Mouse (Mus musculus): ENCODE measurements around the gene Lrfn4.
A peak's percentile ranks its signal among the peaks of the same experiment; 100 is the strongest.

The Lrfn4 gene

DNA sequence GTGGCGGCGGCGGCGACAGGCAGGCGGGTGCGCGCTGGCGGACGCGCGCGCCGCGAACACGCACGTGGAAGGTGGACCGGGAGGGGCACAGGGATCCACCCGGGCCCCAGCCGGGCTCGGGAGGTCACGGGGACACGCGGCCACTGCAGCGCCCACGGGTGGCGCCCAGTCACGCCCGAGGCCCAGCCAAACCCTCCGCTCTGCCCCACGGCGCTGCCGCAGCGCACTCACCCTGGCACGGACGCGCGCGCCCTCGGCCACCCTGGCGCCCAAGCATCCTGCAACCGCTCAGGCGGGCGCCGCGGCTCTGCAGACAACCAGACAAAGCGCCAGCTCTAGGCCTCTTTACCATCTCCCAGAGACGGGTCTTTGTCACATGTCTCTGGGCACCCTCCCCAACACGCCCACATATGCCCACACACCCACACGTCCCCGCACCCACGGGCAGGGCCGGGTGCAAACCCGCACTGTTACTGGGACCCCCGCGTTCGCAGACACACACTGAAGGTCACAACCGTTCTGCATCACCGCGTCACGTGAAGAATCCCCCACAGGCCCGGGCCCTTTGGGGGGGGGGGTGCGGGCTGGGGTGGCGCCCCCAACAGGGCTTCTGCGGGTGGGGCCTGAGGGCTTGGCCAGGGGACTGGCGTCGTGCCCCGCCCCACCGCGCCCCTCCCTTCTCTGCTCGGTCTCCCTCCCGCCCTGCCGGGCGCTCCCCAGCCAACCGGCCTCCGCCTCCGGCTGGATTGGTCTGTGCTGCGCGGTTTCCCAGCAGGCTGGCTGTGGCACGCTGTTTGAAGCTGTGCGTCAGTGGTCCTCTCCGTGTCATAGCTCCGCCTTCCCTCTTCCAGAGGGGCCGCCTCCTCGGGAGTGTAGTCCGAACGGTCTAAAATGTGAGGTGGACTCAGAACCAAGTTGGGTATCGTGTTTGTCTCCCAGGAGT is at the start of gene Lrfn4:
Lrfn4 (minus strand) TSS at position 517 of the 943 bp plus-strand sequence.
- peak; percentile 74 to 92 for DNase-seq

DNA sequence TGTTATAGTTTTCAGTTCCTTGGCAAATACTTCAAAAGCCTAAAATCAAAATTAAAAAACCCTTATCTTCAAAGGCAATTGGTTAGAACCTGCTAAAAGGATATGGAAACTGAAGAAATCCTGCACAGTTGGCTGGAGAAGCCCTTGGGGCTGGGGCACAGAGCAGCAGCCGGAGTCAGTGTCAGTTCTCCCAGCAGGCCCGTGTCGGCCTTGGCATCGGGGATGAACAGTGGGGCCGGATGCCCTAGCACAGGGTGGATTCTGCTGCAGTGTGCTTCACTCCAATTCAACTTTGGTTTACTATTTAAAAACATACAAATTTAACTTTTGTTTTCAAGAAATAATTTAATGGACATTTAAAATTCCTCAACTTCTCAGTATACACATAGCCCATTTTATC is 42.7 kb upstream of the Lrfn4 start:
- DNase-seq = no peak

DNA sequence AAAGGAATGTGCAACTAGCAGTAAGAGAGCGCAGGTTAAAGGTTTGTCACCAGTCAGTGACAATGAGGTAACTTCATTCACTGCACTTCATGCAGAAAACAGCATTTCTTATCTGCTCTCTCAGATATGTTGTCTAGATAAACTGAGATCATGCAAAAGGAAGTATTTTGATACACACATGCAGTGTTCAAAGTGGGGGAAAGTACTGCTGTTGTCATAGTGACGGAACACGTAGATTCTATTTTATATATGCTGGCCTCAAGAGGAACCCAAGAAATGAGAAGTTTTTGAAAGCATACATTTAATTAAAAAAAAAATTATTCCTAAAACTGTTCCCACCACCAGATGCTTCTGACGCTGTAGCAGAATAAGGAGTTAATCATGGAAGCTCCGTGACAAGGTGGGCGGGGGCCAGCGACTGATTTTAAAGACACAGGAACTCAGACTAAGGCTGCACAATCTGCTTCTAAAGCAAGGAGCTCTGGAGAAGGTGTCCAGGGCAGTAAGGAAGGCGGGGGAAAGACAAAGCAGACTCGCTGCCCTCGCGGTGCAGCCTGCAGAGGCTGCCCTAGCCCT is 31.5 kb upstream of the Lrfn4 start:
- DNase-seq = no peak

DNA sequence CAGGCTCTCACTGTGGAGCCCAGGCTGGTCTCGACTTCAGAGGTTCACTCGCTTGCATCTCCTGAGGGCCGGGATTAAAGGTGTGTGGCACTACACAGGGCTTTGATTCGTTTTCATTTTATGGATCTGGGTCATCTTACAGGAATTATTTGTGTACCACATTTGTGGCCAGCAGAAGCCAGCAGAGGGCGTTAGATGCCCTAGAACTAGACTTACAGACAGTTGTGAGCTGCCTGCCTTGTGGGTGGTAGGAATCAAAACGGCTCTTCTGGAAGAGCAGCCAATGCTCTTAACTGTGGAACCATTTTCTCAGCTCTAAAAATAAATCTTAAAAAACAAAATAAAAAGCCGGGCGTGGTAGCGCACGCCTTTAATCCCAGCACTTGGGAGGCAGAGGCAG is 28.8 kb upstream of the Lrfn4 start:
- DNase-seq = peak in 1 of 2 experiments; percentile 39

DNA sequence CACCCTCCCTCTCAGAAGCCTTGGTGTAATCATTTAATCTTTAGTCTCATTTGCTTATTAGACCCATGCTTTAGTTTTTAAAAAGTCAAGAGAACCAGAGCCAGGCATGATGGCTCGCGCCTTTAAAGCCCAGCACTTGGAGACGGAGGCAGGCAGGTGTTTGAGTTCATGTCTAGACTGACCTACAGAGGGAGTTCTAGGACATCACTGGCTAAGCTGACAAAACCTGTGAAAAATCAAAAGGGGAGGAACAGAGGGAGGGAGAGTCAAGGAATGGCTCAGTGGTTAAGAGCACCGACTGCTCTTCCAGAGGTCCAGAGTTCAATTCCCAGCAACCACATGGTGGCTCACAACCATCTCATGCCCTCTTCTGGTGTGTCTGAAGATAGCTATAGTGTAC is 20.5 kb upstream of the Lrfn4 start:
- no peak for DNase-seq

DNA sequence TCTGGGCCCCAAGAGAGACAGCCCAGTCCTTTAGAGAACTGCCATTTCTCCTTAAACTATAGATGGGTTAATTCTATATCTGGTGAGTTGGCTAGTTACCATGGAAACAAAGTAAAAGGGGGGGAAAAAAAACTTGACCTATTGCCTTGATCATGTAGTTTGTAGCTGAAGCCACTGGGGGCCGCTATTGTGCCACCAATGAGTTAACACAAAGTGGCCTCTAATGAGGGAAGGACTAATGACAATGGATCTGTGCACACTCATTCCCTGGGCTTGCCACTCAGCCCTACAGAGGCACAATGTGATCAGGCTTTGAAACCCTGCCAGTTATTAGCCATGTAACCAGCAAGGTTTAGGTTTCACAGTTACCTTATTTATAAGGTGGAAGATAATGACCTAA is 13.4 kb upstream of the Lrfn4 start:
- DNase-seq = peak; percentile 70 to 79

DNA sequence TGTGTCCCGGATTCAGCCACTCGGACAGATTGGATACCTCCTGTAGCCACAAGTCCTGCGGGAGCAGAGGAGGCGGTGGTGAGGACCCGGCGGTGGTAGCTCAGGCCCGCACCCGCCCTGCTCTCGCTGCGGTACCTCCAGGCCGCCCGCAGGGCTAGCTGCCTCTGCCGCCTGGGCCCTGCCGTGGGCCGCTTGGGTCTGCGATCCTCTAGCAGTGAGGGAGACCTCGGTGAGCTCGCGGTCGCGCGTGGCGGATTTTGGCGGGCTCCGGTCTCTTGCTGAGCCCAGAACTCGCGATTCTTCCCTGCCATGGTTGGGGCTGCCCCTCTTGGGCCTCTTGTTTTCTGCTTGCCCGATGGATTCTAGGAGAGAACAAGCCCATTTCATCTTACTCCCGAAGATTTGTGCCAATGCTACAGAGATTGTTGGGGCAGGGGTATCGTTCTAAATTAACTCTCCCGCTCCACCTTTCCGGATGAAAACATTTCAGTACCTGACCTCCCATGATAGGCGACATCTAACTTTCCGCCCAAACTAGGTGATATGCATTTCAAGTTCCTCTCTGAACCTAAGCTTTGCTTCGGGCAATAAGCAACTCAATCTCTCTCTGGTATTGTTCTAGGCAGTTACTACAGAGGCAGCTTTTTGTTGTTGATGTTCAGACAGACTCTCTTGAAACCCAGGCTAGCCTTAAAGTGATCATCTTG is 10.5 kb upstream of the Lrfn4 start:
- DNase-seq = no peak

DNA sequence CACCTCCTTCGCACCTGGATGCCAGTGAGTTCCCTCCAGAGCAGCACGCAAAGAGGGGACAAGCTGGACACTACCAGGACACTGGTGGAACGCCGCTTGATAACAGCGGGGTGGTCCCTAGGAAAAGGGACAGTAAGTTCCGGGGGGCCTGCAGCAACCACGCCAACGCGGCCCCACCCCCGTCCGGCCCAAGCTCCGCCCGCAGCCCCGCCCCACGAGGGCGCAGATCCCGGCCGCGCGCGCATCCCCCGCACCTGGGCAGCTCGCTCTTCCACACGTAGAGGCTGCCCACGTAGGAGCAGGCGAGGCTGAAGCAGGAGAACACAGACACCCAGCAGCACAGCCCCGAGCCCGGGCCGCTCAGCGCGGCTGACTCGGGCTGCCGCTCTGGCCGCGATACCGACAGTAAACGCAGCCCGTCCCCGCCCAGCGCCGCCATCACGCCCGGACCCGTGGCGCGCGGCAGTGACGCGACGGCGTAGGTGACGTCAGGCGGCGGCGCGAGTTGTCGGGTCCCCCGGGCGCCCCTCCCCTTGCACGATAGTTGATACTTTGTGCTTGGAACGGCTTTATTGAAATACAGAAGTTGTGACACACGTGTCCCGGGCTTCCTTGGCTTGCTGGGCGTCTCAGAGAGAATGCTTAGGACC is 9.8 kb upstream of the Lrfn4 start, which contains the start of gene Rce1:
Rce1 (minus strand) TSS at position 463 of the 650 bp plus-strand sequence.
- DNase-seq = peak; percentile 93 to 94

DNA sequence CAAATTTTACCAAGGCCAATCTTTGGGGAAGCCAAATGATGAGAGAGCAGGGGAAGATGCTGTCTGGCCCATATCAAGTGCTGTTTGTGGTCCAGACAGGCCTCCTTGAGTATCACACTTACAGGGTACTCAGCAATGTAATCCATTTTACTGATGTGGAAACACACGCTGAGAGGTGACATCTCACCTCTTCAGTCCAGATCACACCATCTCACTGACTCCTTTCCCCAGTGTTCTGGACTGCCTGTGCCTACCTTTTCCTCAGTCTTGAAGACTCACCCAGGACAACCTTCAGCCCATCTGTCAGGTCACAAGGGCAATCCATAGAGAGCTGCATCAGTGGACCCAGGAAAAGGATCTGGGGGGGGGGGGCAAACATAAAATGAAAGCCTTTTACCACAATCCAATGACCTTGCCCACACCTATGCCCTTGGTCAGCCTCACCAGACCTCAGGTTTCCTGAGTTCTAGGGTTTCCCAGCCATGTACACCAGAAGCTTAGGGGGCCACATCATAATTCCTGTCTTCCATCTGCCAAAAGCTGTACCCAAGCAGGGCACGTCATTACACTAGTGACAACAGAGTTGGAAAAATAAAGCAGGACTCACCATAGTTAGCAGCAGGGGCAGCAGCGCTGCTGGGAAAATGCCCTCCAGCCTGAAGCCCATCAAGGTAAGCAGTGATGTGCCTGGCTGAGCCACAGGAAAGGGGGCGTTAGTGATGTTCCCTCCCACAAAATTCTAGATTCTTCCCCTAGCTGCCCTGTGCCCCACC is 9.1 kb upstream of the Lrfn4 start:
- DNase-seq = no peak

DNA sequence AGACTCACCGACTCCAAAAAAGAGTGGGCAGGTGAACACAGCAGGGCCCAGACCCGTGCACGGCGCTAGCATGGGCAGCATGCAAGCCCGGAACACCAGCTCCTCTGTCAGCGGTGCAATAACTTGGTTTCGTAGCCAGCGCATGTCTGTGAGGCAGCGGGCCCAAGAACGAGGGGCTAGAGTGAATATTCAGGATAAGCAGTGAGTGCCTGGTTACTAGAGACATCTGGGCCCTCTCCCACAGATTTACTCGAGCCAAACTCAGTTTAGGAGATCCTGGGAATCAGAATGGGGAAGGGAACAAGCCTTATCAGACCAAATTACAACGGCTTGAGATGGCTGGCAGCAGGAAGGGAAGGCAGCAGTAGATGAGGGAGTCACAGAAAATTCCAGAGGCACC is 8.5 kb upstream of the Lrfn4 start:
- DNase-seq = no peak

DNA sequence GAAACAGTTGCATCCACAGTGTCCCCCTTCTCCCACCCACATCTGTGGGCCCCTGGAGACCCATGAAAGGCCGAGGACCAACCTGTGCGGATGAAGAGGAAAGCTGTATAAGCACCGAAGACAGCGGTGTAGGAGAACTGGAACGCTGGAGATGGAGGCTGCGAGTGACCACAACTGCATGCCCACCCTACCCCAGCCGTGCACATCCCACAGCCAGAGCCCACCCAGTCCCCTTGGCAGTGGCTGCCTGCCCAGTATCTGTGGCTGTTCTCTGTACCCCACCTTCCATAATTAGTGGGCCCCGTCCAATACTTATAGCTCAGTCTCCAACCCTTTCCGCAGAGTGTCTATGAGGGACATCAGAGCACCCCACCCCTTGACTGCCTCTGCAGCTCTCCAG is 8.0 kb upstream of the Lrfn4 start:
- DNase-seq = no peak

DNA sequence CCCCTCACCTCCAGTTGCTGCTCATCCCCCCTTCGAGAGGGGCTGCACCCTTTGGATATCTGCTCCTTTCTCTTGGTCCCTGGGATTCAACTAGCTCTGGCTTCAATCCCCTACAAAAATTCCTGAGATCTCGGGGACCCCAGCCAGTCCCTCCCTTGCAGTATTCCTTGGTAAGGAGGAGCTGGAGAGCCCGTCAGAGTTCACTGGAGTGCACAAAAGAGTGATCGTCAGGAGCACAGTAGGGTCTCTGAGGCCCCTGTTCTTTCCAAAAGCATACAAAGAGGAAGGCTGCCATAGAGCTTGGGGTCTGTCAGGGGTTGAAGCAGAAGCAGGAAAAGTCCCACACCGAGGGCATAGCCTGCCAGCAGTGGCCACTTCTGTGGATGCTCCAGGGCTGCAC is 7.3 kb upstream of the Lrfn4 start:
- DNase-seq = no peak

DNA sequence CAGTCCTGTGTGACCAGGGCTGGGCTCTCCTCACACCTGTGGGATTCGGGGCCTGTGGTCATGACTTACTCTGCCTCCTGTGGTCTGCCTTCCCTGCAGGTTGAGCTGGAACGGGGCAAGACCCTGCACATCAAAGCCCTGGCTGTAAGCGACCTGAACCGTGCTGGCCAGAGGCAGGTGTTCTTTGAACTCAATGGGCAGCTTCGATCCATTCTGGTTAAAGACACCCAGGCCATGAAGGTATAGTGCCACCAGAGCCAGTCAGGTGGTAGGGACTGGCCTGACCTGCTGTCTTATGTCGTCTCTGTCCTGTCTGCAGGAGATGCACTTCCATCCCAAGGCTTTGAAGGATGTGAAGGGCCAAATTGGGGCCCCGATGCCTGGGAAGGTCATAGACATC is 5.3 kb upstream of the Lrfn4 start:
- DNase-seq = no peak

DNA sequence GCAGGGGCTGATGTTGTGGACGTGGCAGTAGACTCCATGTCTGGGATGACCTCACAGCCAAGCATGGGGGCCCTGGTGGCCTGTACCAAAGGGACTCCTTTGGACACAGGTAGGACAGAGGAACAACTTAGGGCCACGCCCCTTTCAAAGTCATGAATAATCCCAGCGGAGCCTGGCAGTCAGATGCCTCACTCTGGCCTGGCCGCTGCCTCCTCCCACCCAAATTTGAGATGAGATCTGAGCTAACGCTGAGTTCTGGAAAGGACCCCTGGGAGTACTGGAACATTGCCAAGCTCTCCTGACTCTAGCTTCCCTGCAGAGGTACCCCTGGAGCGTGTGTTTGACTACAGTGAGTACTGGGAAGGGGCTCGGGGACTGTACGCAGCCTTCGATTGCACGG is 4.0 kb upstream of the Lrfn4 start:
- DNase-seq = no peak

DNA sequence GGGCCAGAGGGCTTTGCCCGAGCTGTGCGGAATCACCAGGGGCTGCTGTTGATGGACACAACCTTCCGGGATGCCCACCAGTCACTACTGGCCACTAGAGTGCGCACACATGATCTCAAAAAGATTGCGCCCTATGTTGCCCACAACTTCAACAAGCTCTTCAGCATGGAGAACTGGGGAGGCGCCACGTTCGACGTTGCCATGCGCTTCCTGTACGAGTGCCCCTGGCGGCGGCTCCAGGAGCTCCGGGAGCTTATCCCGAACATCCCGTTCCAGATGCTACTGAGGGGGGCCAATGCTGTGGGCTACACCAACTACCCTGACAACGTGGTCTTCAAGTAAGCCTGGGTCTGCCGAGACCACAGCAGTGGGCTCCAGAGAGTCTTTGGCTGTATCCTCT is 2.7 kb upstream of the Lrfn4 start:
- DNase-seq = no peak

DNA sequence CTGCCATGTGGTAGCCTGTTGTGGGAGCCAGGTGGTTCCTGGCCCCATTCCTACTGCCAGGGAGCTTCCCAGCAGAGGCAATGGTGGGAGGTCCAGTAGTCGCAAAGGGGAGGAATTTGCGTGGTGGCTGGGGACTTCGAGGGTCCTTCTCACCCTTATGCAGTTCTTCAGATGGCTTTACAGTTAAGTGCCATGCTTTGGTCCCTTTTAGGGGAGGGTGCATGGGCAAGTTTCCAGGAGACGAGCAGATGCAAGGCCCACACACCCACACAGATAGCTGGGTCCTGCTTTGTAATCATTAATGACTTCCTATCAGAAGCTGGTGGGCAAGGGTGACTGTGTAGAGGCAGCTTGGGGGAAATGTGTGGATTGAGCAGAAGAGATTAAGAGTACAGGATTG is 1.1 kb upstream of the Lrfn4 start:
- no peak for DNase-seq

DNA sequence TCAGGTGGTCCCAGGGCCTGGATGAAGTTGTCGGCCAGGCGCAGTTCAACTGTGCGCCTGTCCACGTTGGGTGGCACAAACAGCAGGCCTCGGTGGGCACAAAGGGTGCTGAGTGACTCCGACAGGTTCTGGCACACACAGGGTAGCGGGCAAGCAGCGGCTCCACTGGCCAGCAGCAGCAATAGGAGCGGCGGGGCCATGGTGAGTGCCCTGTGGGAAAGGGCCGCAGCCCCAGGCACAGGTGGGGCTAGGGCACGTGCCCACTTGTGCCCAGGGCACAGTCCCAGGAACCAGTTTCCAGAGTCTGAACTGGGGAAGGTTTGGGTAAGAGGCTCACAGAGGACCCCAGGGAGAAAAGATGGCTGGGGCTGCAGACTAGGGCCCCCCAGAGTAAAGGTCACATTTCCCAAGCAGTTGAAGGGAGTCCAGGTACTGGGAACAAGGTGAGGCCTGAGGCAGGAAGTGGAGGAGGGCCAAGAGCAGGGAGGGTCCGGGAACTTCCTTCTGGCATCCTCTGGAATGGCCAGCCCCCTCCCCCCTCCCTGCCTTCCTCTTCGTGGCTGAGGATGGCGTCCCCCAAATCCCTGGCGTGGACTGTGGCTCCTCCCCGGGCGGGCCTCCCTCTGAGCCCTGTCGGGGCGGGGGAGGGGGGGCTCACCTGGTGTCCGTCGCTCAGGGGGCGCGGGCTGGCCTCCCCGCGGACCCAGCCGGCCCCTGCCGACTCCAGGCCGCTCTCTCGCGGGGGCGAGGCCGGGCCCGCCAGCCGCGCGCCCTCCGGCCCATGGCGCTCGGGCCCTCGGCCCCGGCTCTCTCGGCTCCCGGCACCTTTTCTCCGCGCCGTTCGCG is 939 bp downstream of the Lrfn4 start:
- DNase-seq = peak in 1 of 2 experiments; percentile 57

DNA sequence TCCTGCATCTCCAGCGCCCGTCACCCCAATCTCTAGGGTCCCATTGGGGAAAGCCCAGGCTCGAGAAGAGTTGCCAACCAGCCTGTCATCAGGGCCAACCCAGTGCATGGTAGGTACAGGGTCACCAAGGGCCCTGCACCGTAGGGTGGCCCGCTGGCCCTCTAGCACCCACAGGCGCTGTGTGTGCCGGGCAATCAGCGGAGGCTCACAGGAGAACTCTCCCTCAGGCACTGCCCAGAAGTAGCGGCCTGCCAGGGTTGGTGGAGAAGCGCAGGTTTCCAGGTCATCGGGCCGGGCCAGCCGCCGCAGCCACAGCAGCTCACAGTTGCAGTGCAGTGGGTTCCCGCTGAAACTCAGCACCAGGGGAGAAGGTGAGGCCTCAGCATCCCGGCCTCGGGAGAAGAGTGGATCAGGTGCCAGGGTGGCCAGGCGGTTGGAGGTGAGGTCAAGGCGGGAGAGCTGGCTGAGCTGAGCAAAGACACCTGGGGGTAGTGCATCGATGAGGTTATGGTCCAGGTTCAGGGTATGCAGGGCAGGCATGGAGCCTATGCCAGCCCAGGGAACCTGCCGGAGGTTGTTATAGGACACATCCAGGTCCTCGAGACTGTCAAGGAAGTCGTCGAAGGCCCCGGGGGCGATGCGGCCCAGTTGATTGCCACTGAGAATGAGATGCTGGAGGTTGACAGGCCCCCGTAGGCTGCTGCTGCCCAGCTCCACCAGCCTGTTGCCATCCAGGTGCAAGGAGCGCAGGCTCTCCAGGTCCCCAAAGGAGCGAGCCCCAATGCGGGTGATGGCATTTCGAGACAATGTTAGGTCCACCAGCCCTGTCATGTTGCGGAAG is 1.8 kb downstream of the Lrfn4 start:
- no peak for DNase-seq

DNA sequence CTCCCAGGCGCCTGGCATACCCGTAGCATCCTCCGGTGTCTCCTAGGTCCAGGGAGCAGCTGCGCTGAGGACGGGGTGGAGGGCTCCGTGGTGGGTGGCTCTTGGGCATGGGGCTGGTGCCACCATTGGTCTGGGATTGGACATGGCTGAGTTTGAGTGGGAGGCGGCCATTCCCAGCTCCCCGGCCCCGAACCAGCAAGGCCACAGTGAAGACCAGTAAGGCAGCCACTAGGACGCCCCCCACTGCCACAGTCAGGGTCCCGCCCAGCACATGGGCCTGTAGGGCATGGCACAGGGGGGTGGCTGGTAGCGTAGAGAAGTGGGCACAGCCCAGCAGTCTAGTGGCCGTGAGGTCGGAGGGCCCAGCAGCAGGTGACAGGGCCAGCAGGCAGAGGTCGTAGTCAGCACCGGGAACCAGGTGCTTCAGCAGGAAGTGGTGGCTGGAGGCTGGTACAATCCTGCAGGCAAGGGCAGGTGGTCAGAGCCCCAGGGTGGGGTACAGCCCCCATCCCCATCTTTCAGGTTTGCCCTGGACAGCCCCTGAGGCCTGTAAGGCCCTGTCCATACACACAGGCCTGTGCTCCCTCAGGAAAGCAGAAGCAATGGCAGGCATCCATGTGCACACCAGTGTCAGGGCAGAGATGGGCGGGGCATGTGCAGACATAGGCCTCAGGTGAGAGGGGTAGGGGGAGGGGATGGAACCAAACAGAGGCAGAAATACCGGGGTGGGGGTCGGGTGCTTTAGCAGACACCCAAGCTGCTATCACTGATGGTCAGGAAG is 3.1 kb downstream of the Lrfn4 start:
- no peak for DNase-seq

DNA sequence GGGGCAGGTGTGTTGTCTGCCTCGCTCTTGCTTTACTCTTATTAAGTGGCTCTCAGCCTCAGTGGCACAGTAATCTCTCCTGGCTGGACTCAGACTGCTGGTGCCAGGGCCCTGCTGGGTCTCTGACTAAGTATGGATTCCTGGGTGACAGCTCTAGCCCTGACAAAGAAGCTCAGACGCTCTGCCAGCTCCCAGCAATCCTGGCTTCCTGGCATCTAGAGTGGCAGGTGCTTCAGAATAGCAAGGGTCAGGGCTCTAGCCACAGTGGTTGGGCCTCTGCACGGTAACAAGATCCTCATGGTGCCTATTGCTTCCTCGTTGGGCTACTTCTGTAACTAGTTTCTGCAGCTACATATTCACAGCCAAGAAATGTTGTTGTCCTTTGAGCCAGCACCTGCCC is 5.4 kb downstream of the Lrfn4 start:
- DNase-seq = peak in 1 of 2 experiments; percentile 23

Data from kidney, postnatal 25 days (tissue).